Mouse (Mus musculus) Patski (cell line): ENCODE results near the gene Plpp1. TPM values are rescaled to one million over a fixed set of nuclear protein-coding genes. Genes with fewer than 3 reads are reported as not detected.

Source experiments
- ATAC-seq: fragments of 100-300 bp; one replicate; pipeline ENCODE4 v1.8.0; 2021
- CTCF ChIA-PET: fragments of 350-600 bp; sonication (Branson Sonifier 250); formaldehyde crosslinking; loops from one replicate; lab custom pipeline; 2022; ENCODE audit warnings: inconsistent platforms; lab: Charles Lee
- POLR2A ChIA-PET: fragments of 350-600 bp; sonication (Branson Sonifier 250); formaldehyde crosslinking; loops from one replicate; lab custom pipeline; 2022; ENCODE audit warnings: antibody characterized with exemption, inconsistent platforms; lab: Charles Lee
- DNase-seq: peaks from one replicate; pipeline ENCODE4 v3.0.0-alpha.2; 2011; ENCODE audit warnings: low read depth, low spot score
- H3K27me3 ChIP-seq: fragments of 371-371 bp; one replicate; pipeline ENCODE4 v1.5.1; 2021
- CTCF ChIP-seq: fragments of 100-300 bp; IDR thresholded peaks from one replicate; pipeline ENCODE4 v1.5.1; 2021
- in situ Hi-C: fragments of 300-500 bp; cut with MboI; formaldehyde crosslinking; loops from 3 replicates; pipeline ENCODE4 v1.11.1; 2018; ENCODE audit warnings: low pct_unique_long_range_greater_than_20kb, mixed read lengths
- polyA plus RNA-seq: library from polyadenylated mRNA; unstranded; gene quantifications from one replicate; pipeline ENCODE4 v1.2.3, GENCODE M21; 2021

Gene Plpp1
- polyA plus RNA-seq, 1 experiment from 2014 or later, result 27.3 TPM

- in situ Hi-C loops, result no loop called here
- DNase-seq, result no peak
- no peaks in the 10 kb centered on the region for H3K27me3 ChIP-seq
- no peak for TF ChIP-seq CTCF
- POLR2A ChIA-PET, result no interaction called here
- CTCF ChIA-PET, result no interaction called here
- no peak for ATAC-seq
Measured at GRCm38 (mm10) chr13:112759777-112760537, 40.6 kb upstream of the Plpp1 start.

- in situ Hi-C loops, result no loop called here
- ChIA-PET POLR2A (no interaction called here), CTCF (no interaction called here)
- TF ChIP-seq CTCF, result no peak
- no peaks in the 10 kb centered on the region for H3K27me3 ChIP-seq
- ATAC-seq (no peak), DNase-seq (no peak)
Measured at GRCm38 (mm10) chr13:112760538-112760881, 40.1 kb upstream of the Plpp1 start.

GRCm38 (mm10) chr13:112761787-112762186, 38.8 kb upstream of the Plpp1 start:
- in situ Hi-C loops, result no loop called here
- H3K27me3 ChIP-seq, result no peaks in the 10 kb centered on the region
- POLR2A ChIA-PET, result no interaction called here
- CTCF ChIA-PET, result no interaction called here
- ATAC-seq (no peak), DNase-seq (no peak)
- no peak for TF ChIP-seq CTCF

- H3K27me3 ChIP-seq, result no peaks in the 10 kb centered on the region
- ATAC-seq (no peak), DNase-seq (no peak)
- in situ Hi-C loops, result no loop called here
- ChIA-PET CTCF (no interaction called here), POLR2A (no interaction called here)
- no peak for TF ChIP-seq CTCF
Measured at GRCm38 (mm10) chr13:112762548-112762947, 38.0 kb upstream of the Plpp1 start.

- ChIA-PET POLR2A (no interaction called here), CTCF (interaction anchor here (1.4 kb wide), 1 partner anchor 30 kb away, joined by 3 read pairs; no protein-coding TSS in a partner anchor)
- H3K27me3 ChIP-seq, result no peaks in the 10 kb centered on the region
- no peak for TF ChIP-seq CTCF
- DNase-seq (no peak), ATAC-seq (no peak)
- in situ Hi-C loops, result no loop called here
Measured at GRCm38 (mm10) chr13:112763531-112764091, 37.0 kb upstream of the Plpp1 start.

- no peak for ATAC-seq
- DNase-seq, result no peak
- TF ChIP-seq CTCF, result no peak
- ChIA-PET POLR2A (no interaction called here), CTCF (interaction anchor here (1.0 to 1.4 kb wide), 2 partner anchors 29 to 32 kb away, joined by 3 read pairs; no protein-coding TSS in a partner anchor)
- in situ Hi-C loops, result no loop called here
- no peaks in the 10 kb centered on the region for H3K27me3 ChIP-seq
Measured at GRCm38 (mm10) chr13:112764556-112764955, 36.0 kb upstream of the Plpp1 start.

GRCm38 (mm10) chr13:112765654-112766053, 34.9 kb upstream of the Plpp1 start:
- DNase-seq (no peak), ATAC-seq (no peak)
- in situ Hi-C loops, result no loop called here
- no peak for TF ChIP-seq CTCF
- ChIA-PET POLR2A (interaction anchor here (0.5 kb wide), 1 partner anchor 36 kb away, joined by 8 read pairs; no protein-coding TSS in a partner anchor), CTCF (interaction anchor here (0.9 to 1.0 kb wide), 2 partner anchors 16 to 31 kb away, joined by 3 read pairs; no protein-coding TSS in a partner anchor)
- no peaks in the 10 kb centered on the region for H3K27me3 ChIP-seq

GRCm38 (mm10) chr13:112770528-112771328, 29.9 kb upstream of the Plpp1 start:
- CTCF ChIA-PET, result interaction anchor here (1.2 kb wide), 1 partner anchor 17 kb away, joined by 4 read pairs; no protein-coding TSS in a partner anchor
- ATAC-seq, result peak; percentile 86
- in situ Hi-C loops, result no loop called here

GRCm38 (mm10) chr13:112771447-112772208, 29.0 kb upstream of the Plpp1 start:
- peak; percentile 51 for ATAC-seq
- ChIA-PET POLR2A (interaction anchor here (0.7 kb wide), 1 partner anchor 115 kb away, joined by 16 read pairs; no protein-coding TSS in a partner anchor), CTCF (no interaction called here)
- no peaks in the 10 kb centered on the region for H3K27me3 ChIP-seq
- in situ Hi-C loops, result no loop called here
- DNase-seq, result no peak
- TF ChIP-seq CTCF, result no peak

More at GRCm38 (mm10) chr13:112770528-112771328, 29.9 kb upstream of the Plpp1 start:
- H3K27me3 ChIP-seq, result no peaks in the 10 kb centered on the region
- POLR2A ChIA-PET, result interaction anchor here (0.7 kb wide), 1 partner anchor 116 kb away, joined by 16 read pairs; no protein-coding TSS in a partner anchor
- TF ChIP-seq CTCF, result no peak
- peak; percentile 71 for DNase-seq

GRCm38 (mm10) chr13:112772252-112772651, 28.3 kb upstream of the Plpp1 start:
- H3K27me3 ChIP-seq, result no peaks in the 10 kb centered on the region
- ChIA-PET CTCF (no interaction called here), POLR2A (no interaction called here)
- DNase-seq, result no peak
- no peak for ATAC-seq
- no peak for TF ChIP-seq CTCF
- in situ Hi-C loops, result no loop called here
